Mouse (Mus musculus) adrenal gland, adult 2 months (tissue): ENCODE data around the gene Mief2. TPM values are rescaled to one million over a fixed set of nuclear protein-coding genes. Genes with fewer than 3 reads are reported as not detected.

Experiments
- DNase-seq: peaks from one replicate; pipeline ENCODE4 v3.0.0; 2021
- polyA plus RNA-seq: library from polyadenylated mRNA; depleted of rRNA; stranded (reverse); fragments of >200 nt; gene quantifications from 2 replicates; pipeline ENCODE4 v1.2.3, GENCODE M21; 2012
- total RNA-seq, 2 experiments: library from RNA; stranded (reverse); gene quantifications; 2 replicates each; pipeline ENCODE4 v1.2.3; 2021

Mief2 gene
- total and polyA plus RNA-seq, 3 experiments, result 26.0 to 47.2 (median 41.6) TPM

- no peak for DNase-seq
Measured at GRCm38 (mm10) chr11:60719263-60719662, 8.9 kb upstream of the Mief2 start.

GRCm38 (mm10) chr11:60726601-60727391, 1.4 kb upstream of the Mief2 start, which contains the start of gene Flii:
TSS of gene Flii (minus strand) at chr11:60727263.
- peak; percentile 91 for DNase-seq

- DNase-seq, result peak; percentile 33
Measured at GRCm38 (mm10) chr11:60727392-60728140, 632 bp upstream of the Mief2 start.

GRCm38 (mm10) chr11:60729217-60729641, 1.0 kb downstream of the Mief2 start:
- DNase-seq, result peak; percentile 84

GRCm38 (mm10) chr11:60730169-60730568, 2.0 kb downstream of the Mief2 start:
- no peak for DNase-seq

- no peak for DNase-seq
Measured at GRCm38 (mm10) chr11:60731251-60731650, 3.1 kb downstream of the Mief2 start.

- peak; percentile 56 for DNase-seq
Measured at GRCm38 (mm10) chr11:60734206-60734605, 6.0 kb downstream of the Mief2 start.

GRCm38 (mm10) chr11:60735191-60735590, 7.0 kb downstream of the Mief2 start:
- DNase-seq, result no peak

GRCm38 (mm10) chr11:60736491-60736890, 8.3 kb downstream of the Mief2 start:
- no peak for DNase-seq

GRCm38 (mm10) chr11:60737450-60737849, 9.3 kb downstream of the Mief2 start:
- DNase-seq, result no peak

- DNase-seq, result no peak
Measured at GRCm38 (mm10) chr11:60740321-60740720, 12.1 kb downstream of the Mief2 start.

GRCm38 (mm10) chr11:60755570-60755969, 27.4 kb downstream of the Mief2 start:
- DNase-seq, result no peak

GRCm38 (mm10) chr11:60761681-60762080, 33.5 kb downstream of the Mief2 start:
- DNase-seq, result no peak

GRCm38 (mm10) chr11:60766969-60767368, 38.8 kb downstream of the Mief2 start:
- no peak for DNase-seq

- DNase-seq, result no peak
Measured at GRCm38 (mm10) chr11:60769322-60769721, 41.1 kb downstream of the Mief2 start.

- DNase-seq, result no peak
Measured at GRCm38 (mm10) chr11:60770776-60771175, 42.6 kb downstream of the Mief2 start.

- DNase-seq, result no peak
Measured at GRCm38 (mm10) chr11:60772161-60772560, 44.0 kb downstream of the Mief2 start.

- no peak for DNase-seq
Measured at GRCm38 (mm10) chr11:60774158-60774689, 46.0 kb downstream of the Mief2 start.

GRCm38 (mm10) chr11:60774841-60775240, 46.6 kb downstream of the Mief2 start:
- no peak for DNase-seq

GRCm38 (mm10) chr11:60775578-60775977, 47.4 kb downstream of the Mief2 start:
- no peak for DNase-seq

- no peak for DNase-seq
Measured at GRCm38 (mm10) chr11:60776107-60776828, 48.1 kb downstream of the Mief2 start.
